Mouse (Mus musculus) G1E (cell line): ENCODE data around the gene Myh14. TPM values are rescaled to one million over a fixed set of nuclear protein-coding genes. Genes with fewer than 3 reads are reported as not detected.

ENCODE experiments used
- ATAC-seq: 2 replicates; pipeline ENCODE4 v1.8.0; 2016; ENCODE audit warnings: mild to moderate bottlenecking; ENCODE audit not compliant: insufficient number of reproducible peaks, poor library complexity, low FRiP score, severe bottlenecking; ENCODE audit errors: extremely low read depth
- DNase-seq: peaks from one replicate; pipeline ENCODE4 v3.0.0; 2012; ENCODE audit warnings: low spot score
- H3K27me3 ChIP-seq: 2 replicates; pipeline ENCODE4 v1.6.1; 2012; ENCODE audit warnings: mild to moderate bottlenecking, low read length, inconsistent platforms; ENCODE audit not compliant: insufficient read depth
- H3K36me3 ChIP-seq: replicated peaks from 2 replicates; pipeline ENCODE3; 2012; ENCODE audit warnings: mild to moderate bottlenecking, inconsistent platforms
- H3K4me1 ChIP-seq: 2 replicates; pipeline ENCODE4 v1.6.1; 2012; ENCODE audit warnings: low read depth, low read length, inconsistent platforms, mixed read lengths; ENCODE audit not compliant: insufficient read depth
- H3K4me3 ChIP-seq: 2 replicates; pipeline ENCODE4 v1.5.1; 2012; ENCODE audit warnings: low read depth, mild to moderate bottlenecking, inconsistent platforms, low read length, moderate library complexity, mixed read lengths
- H3K9me3 ChIP-seq: replicated peaks from 2 replicates; pipeline ENCODE4 v1.6.1; 2012; ENCODE audit warnings: inconsistent platforms
- CTCF ChIP-seq: IDR thresholded peaks from 2 replicates; pipeline ENCODE4 v1.5.1; 2012; ENCODE audit warnings: low read depth, low read length, inconsistent platforms, mixed read lengths
- GATA1 ChIP-seq: IDR thresholded peaks from 2 replicates; pipeline ENCODE4 v1.6.1; 2012; ENCODE audit warnings: borderline replicate concordance, low read length, inconsistent platforms, mixed read lengths
- GATA2 ChIP-seq: IDR thresholded peaks from 2 replicates; pipeline ENCODE4 v1.6.1; 2012; ENCODE audit warnings: low read depth, low read length, inconsistent platforms, borderline replicate concordance
- POLR2AphosphoS5 ChIP-seq: IDR thresholded peaks from 2 replicates; pipeline ENCODE4 v1.6.1; 2012; ENCODE audit warnings: low read depth, low read length, inconsistent platforms; ENCODE audit not compliant: insufficient replicate concordance
- TAL1 ChIP-seq: conservative IDR thresholded peaks from 2 replicates; pipeline ENCODE4 v1.6.1; 2012; ENCODE audit warnings: low read depth, low read length, inconsistent platforms, mixed read lengths
- polyA plus RNA-seq: library from polyadenylated mRNA; stranded (reverse); fragments of >175 nt; gene quantifications from 2 replicates; pipeline ENCODE4 v1.2.3, GENCODE M21; 2012
- total RNA-seq, 2 experiments: library from RNA; stranded (forward) in 1 of 2; stranded (reverse) in 1 of 2; fragments of 200-1000 nt in 1 of 2; fragments of >200 nt in 1 of 2; fragmentation: Nextera tagmentation in 1 of 2; gene quantifications; 2 replicates each; pipeline ENCODE4 v1.2.3; 2014 to 2017

Gene Myh14
- total and polyA plus RNA-seq, 3 experiments: not detected

GRCm38 (mm10) chr7:44586518-44586917, 84.1 kb downstream of the Myh14 start:
- DNase-seq (no peak), ATAC-seq (no peak)
- peaks cover 50% of the 10 kb centered on the region for H3K27me3 ChIP-seq
- H3K4me1 ChIP-seq: peaks cover 4% of the 10 kb centered on the region
- TF ChIP-seq TAL1: no peak
- peaks cover 11% of the 10 kb centered on the region for H3K9me3 ChIP-seq
- no peaks in the 10 kb centered on the region for H3K36me3 ChIP-seq
- H3K4me3 ChIP-seq: no peak overlapping the region

- no peak for TF ChIP-seq TAL1
- TF ChIP-seq POLR2AphosphoS5: no peak
- no peak for TF ChIP-seq CTCF
- TF ChIP-seq GATA1: no peak
- TF ChIP-seq GATA2: no peak
- peaks cover 2% of the 10 kb centered on the region; the same call in 1 of the 2 replicates for H3K9me3 ChIP-seq
- no peak for ATAC-seq
- no peak for DNase-seq
- H3K36me3 ChIP-seq: no peaks in the 10 kb centered on the region
- H3K4me1 ChIP-seq: peaks cover 4% of the 10 kb centered on the region
- no peak overlapping the region for H3K4me3 ChIP-seq
- peaks cover 54% of the 10 kb centered on the region for H3K27me3 ChIP-seq
Observed at GRCm38 (mm10) chr7:44585606-44586005, 85.0 kb downstream of the Myh14 start.

GRCm38 (mm10) chr7:44584921-44585320, 85.7 kb downstream of the Myh14 start:
- Histone ChIP-seq H3K36me3 (no peaks in the 10 kb centered on the region), H3K4me3 (no peak overlapping the region), H3K4me1 (peaks cover 4% of the 10 kb centered on the region), H3K27me3 (peaks cover 52% of the 10 kb centered on the region), H3K9me3 (no peaks in the 10 kb centered on the region)
- DNase-seq (no peak), ATAC-seq (no peak)
- TF ChIP-seq CTCF (no peak), GATA1 (no peak), POLR2AphosphoS5 (no peak), GATA2 (no peak), TAL1 (no peak)

GRCm38 (mm10) chr7:44584265-44584804, 86.3 kb downstream of the Myh14 start:
- peaks cover 46% of the 10 kb centered on the region for H3K27me3 ChIP-seq
- peaks cover 4% of the 10 kb centered on the region for H3K4me1 ChIP-seq
- no peaks in the 10 kb centered on the region for H3K9me3 ChIP-seq
- H3K36me3 ChIP-seq: no peaks in the 10 kb centered on the region
- no peak for ATAC-seq
- TF ChIP-seq POLR2AphosphoS5 (no peak), CTCF (no peak), GATA2 (no peak), GATA1 (no peak), TAL1 (no peak)
- no peak for DNase-seq
- no peak overlapping the region for H3K4me3 ChIP-seq

DNA sequence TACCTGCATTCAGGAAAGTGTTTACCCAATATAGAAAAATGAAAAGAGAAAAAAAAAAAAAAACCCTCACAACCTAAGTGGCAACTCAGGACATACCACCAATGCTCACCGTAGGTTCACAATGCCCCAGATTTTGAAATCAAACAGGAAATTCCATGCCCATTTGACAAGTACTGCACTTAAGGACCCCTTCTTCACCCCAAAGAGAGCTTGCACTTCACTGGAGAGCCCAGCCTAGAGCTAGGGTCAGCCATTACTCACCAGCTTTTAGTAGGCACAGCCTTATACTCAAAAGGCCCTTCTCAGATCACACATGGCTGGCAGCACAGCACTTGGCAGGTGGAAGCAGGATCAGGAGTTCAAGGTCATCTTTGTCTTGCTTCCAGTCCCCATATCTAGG, 87.5 kb downstream of the Myh14 start:
- TF ChIP-seq CTCF: no peak
- no peak for TF ChIP-seq GATA1
- no peak for TF ChIP-seq POLR2AphosphoS5
- Histone ChIP-seq H3K27me3 (peaks cover 37% of the 10 kb centered on the region), H3K4me3 (no peak overlapping the region), H3K36me3 (no peaks in the 10 kb centered on the region), H3K9me3 (no peaks in the 10 kb centered on the region), H3K4me1 (no peaks in the 10 kb centered on the region)
- DNase-seq (no peak), ATAC-seq (no peak)

- no peaks in the 10 kb centered on the region for H3K9me3 ChIP-seq
- no peak for TF ChIP-seq TAL1
- TF ChIP-seq GATA2: no peak
- TF ChIP-seq POLR2AphosphoS5: no peak
- TF ChIP-seq GATA1: no peak
- no peak for TF ChIP-seq CTCF
- DNase-seq (no peak), ATAC-seq (no peak)
- no peaks in the 10 kb centered on the region for H3K36me3 ChIP-seq
- no peaks in the 10 kb centered on the region for H3K4me1 ChIP-seq
- no peak overlapping the region for H3K4me3 ChIP-seq
- peaks cover 32% of the 10 kb centered on the region for H3K27me3 ChIP-seq
Observed at GRCm38 (mm10) chr7:44582709-44583108, 87.9 kb downstream of the Myh14 start.

- TF ChIP-seq TAL1 (no peak), GATA2 (no peak), GATA1 (no peak), CTCF (no peak), POLR2AphosphoS5 (no peak)
- H3K27me3 ChIP-seq: peaks cover 22% of the 10 kb centered on the region
Observed at GRCm38 (mm10) chr7:44581637-44582036, 89.0 kb downstream of the Myh14 start.

More at GRCm38 (mm10) chr7:44581637-44582036, 89.0 kb downstream of the Myh14 start:
- Histone ChIP-seq H3K36me3 (no peaks in the 10 kb centered on the region), H3K4me1 (no peaks in the 10 kb centered on the region), H3K9me3 (no peaks in the 10 kb centered on the region), H3K4me3 (no peak overlapping the region)
- DNase-seq: no peak
- ATAC-seq: no peak
